Mouse (Mus musculus): ENCODE results near the gene Gm7361. TPM values are rescaled to one million over a fixed set of nuclear protein-coding genes. Genes with fewer than 3 reads are reported as not detected.
"Not testable (repeated sequence)": the region's sequence is repeated elsewhere in the genome, so short reads cannot be mapped to it uniquely, and the experiment has no call there.

Gene Gm7361
- 0.05 TPM in 1 of 2 replicates, not detected in the other for polyA plus RNA-seq (2016; fragmentation: Nextera tagmentation; extraction: Ambion mirVana)

DNA sequence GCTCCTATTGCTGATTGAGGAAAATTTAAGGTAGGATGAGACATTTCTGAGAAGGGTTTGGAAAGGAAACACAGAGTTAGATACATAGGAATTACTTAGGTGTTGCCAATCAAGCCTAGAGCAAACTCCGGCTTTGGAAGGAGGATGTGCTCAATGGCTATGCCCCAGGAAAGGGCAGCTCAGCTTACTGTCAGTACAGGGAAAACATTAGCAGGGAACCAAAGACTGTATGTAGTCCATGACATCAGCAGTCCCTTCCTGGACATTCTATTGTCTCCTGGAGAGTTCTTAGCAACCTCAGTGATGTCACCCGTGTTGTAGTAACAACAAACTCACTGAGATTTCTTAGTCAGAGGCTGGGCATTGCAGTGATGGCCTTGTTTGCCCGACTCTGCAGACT, at the start of gene Gm7361:
TSS of gene Gm7361 (plus strand) at position 301 of the 400 bp plus-strand sequence.
- H3K36me3 ChIP-seq; H3K4me3 ChIP-seq; DNase-seq (ENCODE audit: low spot score); H3K4me1 ChIP-seq; H3K27ac ChIP-seq (replicated peaks); H3K27me3 ChIP-seq (ENCODE audit: low read depth, poor library complexity, severe bottlenecking); H3K9me3 ChIP-seq (replicated peaks): not testable (repeated sequence)
- 81% methylated on average over 3 of the region's 3 CpGs for WGBS

- Histone ChIP-seq H3K9me3 (replicated peaks) (0 out of 2 replicates have a peak, but pooled peaks cover 4% of the 10 kb centered on the region), H3K27me3 (ENCODE audit: low read depth, poor library complexity, severe bottlenecking) (0 out of 2 replicates have a peak, but pooled peaks cover 3% of the 10 kb centered on the region), H3K4me1 (peaks cover 28% of the 10 kb centered on the region), H3K27ac (replicated peaks) (no peak overlapping the region), H3K36me3 (no peaks in the 10 kb centered on the region), H3K4me3 (no peak overlapping the region)
- peak; percentile 12 for DNase-seq (ENCODE audit: low spot score)
- 56% methylated on average over 4 of the region's 4 CpGs for WGBS
Measured at GRCm38 (mm10) chr5:26211030-26211429, 46.5 kb upstream of the Gm7361 start.

- Histone ChIP-seq H3K4me3 (no peak overlapping the region), H3K36me3 (no peaks in the 10 kb centered on the region), H3K27me3 (ENCODE audit: low read depth, poor library complexity, severe bottlenecking) (no peaks in the 10 kb centered on the region), H3K9me3 (replicated peaks) (no peaks in the 10 kb centered on the region), H3K27ac (replicated peaks) (no peak overlapping the region), H3K4me1 (no peaks in the 10 kb centered on the region)
- no peak for DNase-seq (ENCODE audit: low spot score)
- 91% methylated on average over 1 of the region's 1 CpGs for WGBS
Measured at GRCm38 (mm10) chr5:26222076-26222475, 35.4 kb upstream of the Gm7361 start.

GRCm38 (mm10) chr5:26266656-26267055, 9.2 kb downstream of the Gm7361 start:
- H3K36me3 ChIP-seq; H3K4me1 ChIP-seq; H3K27me3 ChIP-seq (ENCODE audit: low read depth, poor library complexity, severe bottlenecking); H3K4me3 ChIP-seq; H3K9me3 ChIP-seq (replicated peaks); H3K27ac ChIP-seq (replicated peaks); DNase-seq (ENCODE audit: low spot score): not testable (repeated sequence)
- WGBS: 89% methylated on average over 3 of the region's 3 CpGs

DNA sequence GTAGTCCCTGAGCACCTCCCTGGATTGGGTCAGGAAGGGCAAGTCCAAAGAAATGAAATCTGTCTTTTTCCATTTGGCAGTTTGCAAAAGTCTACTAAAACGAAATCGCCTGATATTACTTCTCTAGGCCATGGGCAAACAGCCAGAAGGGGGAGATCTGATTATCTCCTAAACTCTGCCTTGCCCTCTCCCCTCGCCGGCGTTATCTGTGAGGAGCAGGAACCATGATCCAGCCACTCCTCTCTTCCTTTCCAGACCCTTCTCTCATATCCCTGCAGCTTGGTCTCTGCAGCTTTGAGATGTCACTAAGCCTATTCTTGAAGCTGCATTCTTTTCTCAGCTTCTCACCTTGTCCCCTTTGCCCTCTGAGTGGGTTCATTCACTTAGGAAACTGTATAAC, 22.9 kb downstream of the Gm7361 start:
- no peak overlapping the region for H3K27ac ChIP-seq (replicated peaks)
- 70% methylated on average over 5 of the region's 5 CpGs for WGBS
- no peaks in the 10 kb centered on the region for H3K4me1 ChIP-seq
- no peaks in the 10 kb centered on the region for H3K36me3 ChIP-seq
- no peaks in the 10 kb centered on the region for H3K9me3 ChIP-seq (replicated peaks)
- no peak for DNase-seq (ENCODE audit: low spot score)
- no peaks in the 10 kb centered on the region for H3K27me3 ChIP-seq (ENCODE audit: low read depth, poor library complexity, severe bottlenecking)
- no peak overlapping the region for H3K4me3 ChIP-seq

GRCm38 (mm10) chr5:26281717-26282116, 24.2 kb downstream of the Gm7361 start:
- Histone ChIP-seq H3K4me1 (no peaks in the 10 kb centered on the region), H3K27ac (replicated peaks) (no peak overlapping the region), H3K4me3 (no peak overlapping the region), H3K36me3 (no peaks in the 10 kb centered on the region), H3K9me3 (replicated peaks) (no peaks in the 10 kb centered on the region), H3K27me3 (ENCODE audit: low read depth, poor library complexity, severe bottlenecking) (no peaks in the 10 kb centered on the region)
- WGBS: 90% methylated on average over 1 of the region's 1 CpGs
- no peak for DNase-seq (ENCODE audit: low spot score)

DNA sequence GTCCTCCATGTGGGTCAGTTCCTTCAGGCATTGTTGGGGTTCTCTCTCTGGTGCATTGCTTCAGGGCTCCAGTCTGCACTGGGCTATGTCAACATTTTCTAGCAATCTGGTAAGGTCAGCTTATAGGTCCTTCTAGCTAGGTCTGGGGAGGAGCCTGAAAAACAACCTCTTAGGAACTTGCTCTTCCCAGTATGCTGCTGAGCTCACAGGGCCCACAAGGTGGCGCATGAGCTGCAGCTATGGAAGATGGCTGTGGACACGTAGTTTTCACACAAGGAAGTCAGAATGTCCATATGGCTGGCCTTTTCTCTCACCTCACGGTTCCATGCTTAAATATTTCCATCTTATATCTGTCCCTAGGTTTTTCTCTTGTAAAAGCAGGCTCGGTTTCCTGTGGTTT, 24.8 kb downstream of the Gm7361 start:
- no peaks in the 10 kb centered on the region for H3K27me3 ChIP-seq (ENCODE audit: low read depth, poor library complexity, severe bottlenecking)
- no peaks in the 10 kb centered on the region for H3K4me1 ChIP-seq
- H3K4me3 ChIP-seq: no peak overlapping the region
- H3K27ac ChIP-seq (replicated peaks): no peak overlapping the region
- 8% methylated on average over 4 of the region's 4 CpGs for WGBS
- H3K9me3 ChIP-seq (replicated peaks): no peaks in the 10 kb centered on the region
- H3K36me3 ChIP-seq: no peaks in the 10 kb centered on the region
- peak; percentile 69 for DNase-seq (ENCODE audit: low spot score)

GRCm38 (mm10) chr5:26283399-26283798, 25.9 kb downstream of the Gm7361 start:
- Histone ChIP-seq H3K36me3 (no peaks in the 10 kb centered on the region), H3K9me3 (replicated peaks) (no peaks in the 10 kb centered on the region), H3K4me3 (no peak overlapping the region), H3K4me1 (no peaks in the 10 kb centered on the region), H3K27ac (replicated peaks) (no peak overlapping the region), H3K27me3 (ENCODE audit: low read depth, poor library complexity, severe bottlenecking) (no peaks in the 10 kb centered on the region)
- WGBS: 84% methylated on average over 1 of the region's 1 CpGs
- DNase-seq (ENCODE audit: low spot score): no peak

- WGBS: 87% methylated on average over 1 of the region's 1 CpGs
Measured at GRCm38 (mm10) chr5:26291621-26292020, 34.1 kb downstream of the Gm7361 start.

DNA sequence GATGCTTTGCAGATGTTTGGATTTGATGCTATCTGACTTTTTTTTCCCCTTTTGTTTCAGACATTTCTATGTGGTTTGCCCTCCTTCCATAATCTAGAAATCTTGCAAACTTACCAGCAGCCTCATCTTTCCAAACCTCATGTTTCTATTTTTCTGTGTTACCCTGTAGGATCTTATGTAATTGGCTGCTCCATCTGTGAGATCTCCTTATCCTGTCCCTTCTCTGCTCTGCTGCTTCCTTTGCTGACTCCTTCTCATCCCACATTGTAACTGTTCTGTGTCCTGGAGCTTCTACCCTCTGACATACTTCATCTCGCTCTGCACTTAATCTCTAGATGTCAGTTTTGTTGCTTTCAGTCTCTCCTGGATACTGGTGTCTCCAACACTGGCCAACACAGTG, 35.8 kb downstream of the Gm7361 start:
- 76% methylated on average over 1 of the region's 1 CpGs for WGBS
- Histone ChIP-seq H3K4me1 (no peaks in the 10 kb centered on the region), H3K27ac (replicated peaks) (no peak overlapping the region), H3K9me3 (replicated peaks) (no peaks in the 10 kb centered on the region), H3K36me3 (no peaks in the 10 kb centered on the region), H3K27me3 (ENCODE audit: low read depth, poor library complexity, severe bottlenecking) (no peaks in the 10 kb centered on the region), H3K4me3 (no peak overlapping the region)
- no peak for DNase-seq (ENCODE audit: low spot score)

More at GRCm38 (mm10) chr5:26291621-26292020, 34.1 kb downstream of the Gm7361 start:
- Histone ChIP-seq H3K36me3 (no peaks in the 10 kb centered on the region), H3K4me1 (no peaks in the 10 kb centered on the region), H3K4me3 (no peak overlapping the region), H3K27ac (replicated peaks) (no peak overlapping the region), H3K9me3 (replicated peaks) (no peaks in the 10 kb centered on the region), H3K27me3 (ENCODE audit: low read depth, poor library complexity, severe bottlenecking) (no peaks in the 10 kb centered on the region)
- DNase-seq (ENCODE audit: low spot score): no peak

Other genes with a start within 250 kb of the Gm7361 start
- gene Gm5862, start 234.8 kb upstream of the Gm7361 start, polyA plus RNA-seq (2016; fragmentation: Nextera tagmentation; extraction: Ambion mirVana): not detected in 2 replicates
- 0.07 TPM in 1 of 2 replicates, not detected in the other for gene Speer4a, start 218.1 kb upstream of the Gm7361 start, polyA plus RNA-seq (2016; fragmentation: Nextera tagmentation; extraction: Ambion mirVana)
- gene Gm7347, start 199.1 kb upstream of the Gm7361 start, polyA plus RNA-seq (2016; fragmentation: Nextera tagmentation; extraction: Ambion mirVana): not detected in 2 replicates
- not detected in 2 replicates for gene Gm10471, start 168.4 kb upstream of the Gm7361 start, polyA plus RNA-seq (2016; fragmentation: Nextera tagmentation; extraction: Ambion mirVana)
- not detected in 2 replicates for gene 5031410I06Rik, start 152.3 kb upstream of the Gm7361 start, polyA plus RNA-seq (2016; fragmentation: Nextera tagmentation; extraction: Ambion mirVana)
- gene Gm10220, start 136.3 kb upstream of the Gm7361 start, polyA plus RNA-seq (2016; fragmentation: Nextera tagmentation; extraction: Ambion mirVana): not detected in 2 replicates

Measured in midbrain, embryonic 10.5 days (tissue).